Mouse (Mus musculus): ENCODE data around the gene Tarbp2.

Tarbp2 gene

DNA sequence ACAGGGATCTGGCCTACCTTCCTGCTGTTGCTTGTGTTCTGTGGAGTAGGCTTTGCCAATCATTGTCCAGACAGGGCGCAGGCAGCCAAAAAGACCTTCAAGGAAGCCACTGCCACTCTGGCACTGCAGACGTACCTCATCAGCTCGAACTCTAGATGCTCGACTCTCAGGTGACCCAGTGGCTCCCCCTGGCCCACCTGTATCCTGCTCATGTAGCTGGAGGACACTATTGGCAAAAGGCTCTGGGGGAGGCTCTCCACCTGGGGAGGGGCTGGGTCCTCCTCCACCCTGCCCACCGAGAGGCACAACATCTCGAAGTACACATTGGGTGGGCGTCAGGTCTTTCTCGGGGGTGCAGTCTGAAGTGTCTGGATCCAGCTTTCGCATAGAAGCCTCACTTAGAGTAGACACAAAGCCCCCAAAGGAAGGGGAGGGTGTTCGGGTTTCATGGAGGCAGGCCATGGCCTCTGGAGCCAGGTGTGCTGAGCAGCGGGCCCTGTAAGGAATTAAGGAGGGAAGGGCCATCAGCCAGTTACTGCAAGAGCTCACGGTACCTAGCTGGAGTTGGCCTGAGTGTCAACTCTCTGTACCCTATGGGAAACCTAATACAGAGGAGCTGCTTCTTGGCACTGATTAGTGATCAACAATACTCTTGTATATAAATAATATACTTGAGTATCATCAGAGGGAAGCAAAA is 12.8 kb upstream of the Tarbp2 start:
- in situ Hi-C loops (cut with MseI, MboI): no loop called here

DNA sequence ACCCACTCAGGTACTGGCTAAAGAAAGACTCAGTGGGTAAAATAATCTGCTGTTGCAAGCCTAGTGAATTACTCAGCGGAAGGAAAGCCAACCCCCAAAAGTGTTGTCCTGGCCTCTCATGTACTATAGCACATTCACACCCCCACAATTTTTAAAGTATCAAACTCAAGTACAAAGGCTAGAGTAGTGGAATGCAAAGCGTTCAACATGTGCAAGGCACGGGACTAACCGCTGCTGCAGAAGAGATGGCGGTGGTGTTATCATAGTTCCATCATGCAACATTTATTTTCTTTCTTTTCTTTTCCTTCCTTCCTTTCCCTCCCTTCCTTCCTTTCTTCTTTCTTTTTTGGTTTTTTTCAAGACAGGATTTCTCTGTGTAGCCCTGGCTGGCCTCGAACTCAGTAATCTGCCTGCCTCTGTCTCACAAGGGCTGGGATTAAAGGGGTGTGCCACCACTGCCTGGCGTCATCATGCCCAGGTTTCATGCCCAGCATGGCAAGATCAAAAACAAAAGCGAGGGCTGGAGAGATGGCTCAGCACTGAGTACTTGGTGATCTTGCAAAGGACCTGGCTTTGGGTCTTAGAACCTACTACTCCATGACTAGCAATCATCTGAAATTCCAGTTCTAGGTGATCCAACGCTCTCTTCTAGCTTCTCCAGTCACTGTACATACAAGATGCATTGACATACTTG is 12.1 kb upstream of the Tarbp2 start:
- in situ Hi-C loops (cut with MseI, MboI): no loop called here

GRCm38 (mm10) chr15:102506464-102506830 is 11.5 kb upstream of the Tarbp2 start:
- in situ Hi-C loops (cut with MseI, MboI): no loop called here

- in situ Hi-C loops (cut with MseI, MboI): no loop called here
These were observed 11.1 kb upstream of the Tarbp2 start for GRCm38 (mm10) chr15:102506864-102507263.

GRCm38 (mm10) chr15:102507561-102507960 is 10.4 kb upstream of the Tarbp2 start:
- in situ Hi-C loops (cut with MseI, MboI): no loop called here

DNA sequence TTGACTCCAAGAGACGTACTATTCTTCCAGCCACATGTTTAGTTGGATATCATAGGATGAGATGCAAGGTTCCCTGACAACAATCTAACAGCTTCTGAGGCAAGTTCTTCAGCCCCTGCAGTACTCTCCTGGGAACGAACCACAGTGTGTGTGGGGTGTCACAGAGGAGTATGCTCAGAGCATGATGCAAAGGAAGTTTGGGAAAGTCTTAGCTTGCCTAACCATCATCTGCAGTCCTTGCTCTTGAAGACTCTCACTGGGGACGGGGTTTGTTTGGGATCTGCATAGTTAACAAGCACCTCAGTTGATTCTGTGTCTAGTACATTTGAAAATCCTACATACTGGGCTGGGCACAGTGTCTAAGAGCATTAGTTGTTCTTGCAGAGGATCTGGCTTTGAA is 9.7 kb upstream of the Tarbp2 start:
- in situ Hi-C loops (cut with MseI, MboI): no loop called here

- in situ Hi-C loops (cut with MseI, MboI): no loop called here
These were observed 7.9 kb upstream of the Tarbp2 start for GRCm38 (mm10) chr15:102510110-102510509.

- in situ Hi-C loops (cut with MseI, MboI): no loop called here
These were observed 7.3 kb upstream of the Tarbp2 start for GRCm38 (mm10) chr15:102510590-102511284.

DNA sequence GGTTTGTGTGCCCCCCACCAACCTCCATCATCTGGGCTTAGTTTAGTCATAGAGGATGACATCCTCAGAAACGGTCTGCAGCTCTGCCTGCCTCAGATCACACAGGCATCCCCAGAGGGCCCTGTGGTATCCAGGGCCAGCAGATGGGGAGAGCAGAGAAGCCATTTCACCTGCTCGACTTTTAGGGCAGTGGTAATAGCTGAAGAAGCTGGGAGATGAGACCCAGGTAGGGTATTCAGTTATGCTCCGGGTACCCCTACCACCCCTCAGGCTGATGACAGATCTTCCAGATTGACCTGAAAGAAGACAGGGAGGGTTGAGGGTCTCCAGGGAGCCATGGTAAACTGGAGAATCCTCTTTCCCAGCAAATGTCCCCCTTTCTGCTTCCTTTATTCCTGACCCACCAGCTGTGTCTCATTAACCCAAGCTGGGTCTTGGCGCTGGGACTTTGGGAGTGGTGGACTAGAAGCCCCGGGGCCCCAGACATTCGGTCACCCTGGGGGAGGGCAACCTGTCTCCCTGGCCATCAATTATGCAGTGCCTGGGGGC is 6.6 kb upstream of the Tarbp2 start:
- in situ Hi-C loops (cut with MseI, MboI): no loop called here

GRCm38 (mm10) chr15:102512010-102512409 is 6.0 kb upstream of the Tarbp2 start:
- in situ Hi-C loops (cut with MseI, MboI): no loop called here

DNA sequence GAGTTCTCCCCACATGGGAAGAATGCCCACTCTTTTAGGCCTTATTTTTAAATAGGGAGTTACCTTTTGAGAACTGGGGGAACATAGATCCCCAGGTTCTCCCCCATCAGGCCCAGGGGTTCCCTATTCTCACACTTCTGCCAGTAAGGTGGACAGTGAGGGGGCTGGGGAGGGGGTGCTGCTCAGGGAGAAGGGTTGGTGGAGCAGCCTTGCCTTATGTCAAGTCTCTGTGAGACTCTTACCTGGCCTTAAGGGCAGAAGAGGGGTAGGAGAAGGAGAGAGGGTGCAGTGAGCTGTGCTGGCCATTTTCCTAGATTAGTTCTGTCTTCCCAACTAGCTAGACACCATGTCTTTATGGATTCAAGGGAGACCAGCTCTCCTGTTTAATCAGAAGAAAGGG is 5.5 kb upstream of the Tarbp2 start:
- in situ Hi-C loops (cut with MseI, MboI): no loop called here

- in situ Hi-C loops (cut with MseI, MboI): no loop called here
These were observed 5.0 kb upstream of the Tarbp2 start for GRCm38 (mm10) chr15:102513004-102513403.

GRCm38 (mm10) chr15:102515261-102515660 is 2.7 kb upstream of the Tarbp2 start:
- in situ Hi-C loops (cut with MseI, MboI): no loop called here

DNA sequence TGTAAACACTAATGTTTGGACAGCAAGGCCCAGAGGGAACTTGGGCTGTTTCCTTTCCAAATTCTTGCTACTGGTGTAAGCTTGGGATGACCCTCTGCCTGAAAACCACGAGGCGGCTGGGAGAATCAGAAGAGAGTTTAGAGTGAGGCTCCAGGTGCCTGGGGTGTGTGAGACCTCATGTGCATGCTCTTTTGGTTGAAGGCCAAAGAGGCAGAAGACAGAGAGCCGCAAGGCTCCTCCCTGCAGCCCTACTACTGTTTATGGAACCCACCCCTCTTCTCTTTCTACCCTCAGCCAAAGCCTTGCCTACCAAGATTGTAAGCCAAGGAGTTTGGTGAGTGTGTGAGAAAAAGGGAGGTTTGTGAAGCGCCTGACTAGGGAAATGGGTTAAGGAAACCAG is 2.2 kb upstream of the Tarbp2 start:
- in situ Hi-C loops (cut with MseI, MboI): no loop called here

DNA sequence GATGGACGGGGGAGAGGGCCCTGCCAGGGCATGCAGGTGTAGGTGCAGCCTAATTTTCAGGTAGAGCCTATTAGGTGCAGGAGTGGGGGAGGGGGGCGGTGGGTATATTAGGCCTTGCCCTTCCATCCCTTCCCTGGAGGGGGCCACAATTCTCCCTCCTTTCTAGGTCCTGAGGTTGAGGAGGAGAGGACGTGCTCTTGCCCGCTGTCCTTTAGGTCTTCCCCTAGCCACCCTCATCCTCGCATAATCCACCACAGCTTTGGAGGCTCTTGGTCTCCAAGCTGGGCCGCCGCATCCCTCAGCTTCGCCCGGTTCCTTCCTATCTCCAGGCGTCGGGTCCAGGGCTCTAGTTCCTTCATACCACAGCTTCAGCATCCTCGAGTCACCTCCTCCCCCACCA is 1.7 kb upstream of the Tarbp2 start:
- in situ Hi-C loops (cut with MseI, MboI): no loop called here

DNA sequence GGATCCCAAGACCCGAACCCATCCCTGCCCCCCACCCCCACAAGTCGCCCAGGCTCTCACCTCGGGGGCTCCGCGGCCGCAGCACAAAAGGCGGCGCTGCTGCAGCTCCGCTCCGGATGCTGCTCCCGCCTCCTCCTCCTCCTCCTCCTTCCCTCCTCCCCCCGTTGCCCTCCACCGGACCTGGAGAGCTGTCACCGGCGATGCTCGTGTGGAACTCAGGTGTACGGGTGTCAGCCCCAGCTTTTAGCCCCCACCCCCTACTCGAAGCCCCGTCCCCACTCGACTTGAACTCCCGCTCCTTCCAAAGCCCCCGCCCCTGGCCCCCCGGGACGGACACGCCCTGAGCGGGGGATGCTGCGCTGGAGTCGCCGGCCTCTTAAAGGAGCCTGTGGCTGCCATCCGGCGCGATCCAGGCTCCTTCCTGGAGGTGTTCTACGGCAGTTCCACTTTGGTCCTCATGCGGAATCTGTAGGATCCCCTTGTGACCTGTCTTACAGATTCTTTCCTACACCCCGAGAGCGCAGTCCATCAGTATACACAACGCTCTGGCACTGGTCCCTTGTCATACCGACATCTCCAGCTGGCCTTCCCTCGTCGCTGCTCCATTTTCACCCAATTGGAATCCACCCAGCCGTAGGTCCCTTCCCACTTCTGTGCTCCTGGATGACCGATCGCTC is 1.1 kb upstream of the Tarbp2 start, which contains the start of gene Map3k12:
Gene Map3k12 (minus strand): TSS at position 337 of the 677 bp plus-strand sequence.
- in situ Hi-C loops (cut with MseI, MboI): no loop called here

DNA sequence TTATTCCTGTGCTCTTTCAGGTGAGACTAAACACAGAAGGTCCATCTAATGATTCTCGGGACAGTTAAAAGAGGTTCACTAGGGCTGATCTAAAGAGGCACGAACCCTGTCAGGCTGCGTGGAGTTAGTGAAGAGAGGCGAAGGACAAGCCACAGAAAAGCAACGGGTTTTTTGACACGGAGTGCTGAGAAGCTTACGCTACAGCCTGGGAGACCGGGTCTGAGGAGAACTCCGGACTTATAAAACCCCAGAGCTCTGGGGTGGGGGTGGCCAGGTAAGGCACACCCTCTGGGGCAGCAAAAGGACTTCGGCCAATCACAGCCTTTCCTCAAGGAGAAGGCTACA is 389 bp upstream of the Tarbp2 start:
- in situ Hi-C loops (cut with MseI, MboI): no loop called here

GRCm38 (mm10) chr15:102518859-102519201 is 838 bp downstream of the Tarbp2 start:
- in situ Hi-C loops (cut with MseI, MboI): no loop called here

DNA sequence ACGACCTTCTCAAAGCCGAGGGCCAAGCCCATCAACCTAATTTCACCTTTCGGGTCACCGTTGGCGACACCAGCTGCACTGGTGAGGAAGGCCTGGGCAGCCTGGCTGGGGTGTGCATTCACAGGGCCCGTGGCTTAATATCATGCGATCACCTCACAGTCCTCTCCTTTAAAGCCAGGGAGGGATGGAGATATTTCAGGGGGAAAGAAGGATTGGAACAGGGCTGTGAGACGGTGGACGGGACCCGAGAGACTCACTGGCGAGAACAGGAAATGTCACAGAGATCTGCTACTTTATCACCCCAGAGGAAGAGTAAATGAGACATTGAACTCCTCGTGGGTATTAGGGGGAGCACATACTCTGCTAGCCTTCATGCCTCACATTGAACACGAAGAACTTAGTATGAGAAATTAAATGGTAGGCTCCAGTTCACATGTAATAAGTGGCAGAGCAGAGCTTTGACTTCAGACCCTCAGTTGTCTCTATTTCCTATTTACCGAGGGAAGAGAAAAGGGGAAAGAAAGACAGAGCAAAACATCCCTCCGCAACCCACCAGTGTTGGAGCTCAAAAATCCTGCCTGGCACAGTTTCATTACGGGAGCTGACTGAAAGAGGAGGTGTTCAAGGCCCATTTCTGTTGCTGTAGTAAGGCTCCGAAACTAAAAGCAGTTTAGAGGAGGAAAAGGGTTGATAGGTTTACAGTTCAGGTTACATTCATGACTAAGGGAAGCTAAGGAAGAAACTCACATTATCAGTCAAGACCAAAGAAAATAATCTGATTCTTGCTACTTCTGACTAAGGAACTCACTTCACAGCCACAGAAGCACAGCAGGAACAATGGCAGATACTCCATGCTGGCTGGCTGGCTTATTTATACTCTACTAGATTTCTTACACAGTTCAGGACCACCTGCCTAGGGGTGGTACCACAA is 1.5 kb downstream of the Tarbp2 start:
- in situ Hi-C loops (cut with MseI, MboI): no loop called here

GRCm38 (mm10) chr15:102520416-102520815 is 2.4 kb downstream of the Tarbp2 start:
- in situ Hi-C loops (cut with MseI, MboI): no loop called here

- in situ Hi-C loops (cut with MseI, MboI): no loop called here
These were observed 3.5 kb downstream of the Tarbp2 start for GRCm38 (mm10) chr15:102521480-102521879.
